Mouse (Mus musculus): ENCODE data around the gene Spsb4.

Gene Spsb4

DNA sequence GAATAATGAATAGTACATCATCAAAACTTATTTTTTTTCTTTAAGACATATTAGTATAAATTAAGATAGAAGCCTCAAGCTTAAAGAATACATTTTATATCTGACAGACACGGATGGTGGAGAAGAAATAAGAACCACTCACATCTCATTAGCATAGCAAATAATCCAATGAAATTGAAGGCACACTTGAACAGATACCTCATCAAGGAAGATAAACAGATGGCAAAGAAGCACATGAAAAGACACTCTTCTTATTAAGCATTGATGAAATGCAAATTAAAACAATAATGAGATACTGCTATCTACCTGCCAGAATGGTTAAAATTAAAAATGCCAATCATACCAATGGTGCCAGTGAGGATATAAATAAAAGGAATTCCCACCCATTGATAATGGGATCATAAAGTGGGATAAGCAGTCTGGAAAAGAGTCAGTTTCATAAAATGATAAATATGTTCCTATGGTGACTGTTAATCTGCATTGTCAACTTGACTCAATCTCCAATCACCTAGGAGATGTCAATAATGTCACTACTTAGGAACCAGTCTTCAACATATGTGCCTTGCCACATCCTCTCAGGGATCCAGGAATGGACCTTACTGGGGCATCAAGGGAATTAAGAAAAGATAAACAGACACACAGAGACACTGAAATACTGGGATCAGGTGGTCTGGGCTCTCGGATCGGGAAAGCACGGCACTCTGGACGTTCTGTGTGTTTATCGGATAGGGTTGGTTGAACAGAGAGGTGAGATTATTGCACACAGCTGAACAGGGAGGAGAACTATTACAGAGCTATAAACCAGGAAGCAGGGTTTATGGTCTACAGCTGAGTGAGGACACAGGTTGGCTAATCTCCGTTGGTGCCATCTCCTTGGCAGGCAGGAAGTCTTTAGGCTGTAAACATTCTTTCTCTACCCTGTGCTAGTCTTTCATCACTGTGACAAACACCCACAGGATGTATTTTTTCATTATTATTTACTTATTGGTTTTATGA, 114.0 kb downstream of the Spsb4 start:
- DNase-seq (ENCODE audit: low read depth, low spot score), result no peak

DNA sequence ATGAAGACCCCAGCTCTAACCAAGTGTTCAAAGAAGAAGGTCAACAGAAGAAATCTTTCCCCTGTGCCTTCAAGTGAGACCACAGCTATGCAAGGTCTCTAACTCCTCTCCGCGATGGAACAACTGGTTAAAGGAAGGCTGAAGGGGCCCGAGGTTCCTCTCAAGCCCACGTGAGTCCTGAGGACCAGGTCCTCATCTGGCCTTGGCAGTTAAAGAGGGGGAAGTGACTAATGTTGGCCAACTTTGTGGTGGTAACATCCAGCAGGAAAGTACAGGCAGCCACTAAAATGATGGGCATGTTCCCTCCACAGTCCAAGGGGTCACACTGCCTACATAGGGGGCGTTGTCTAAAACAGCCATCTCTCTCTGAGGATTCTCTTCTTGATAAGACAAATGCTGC, 118.9 kb downstream of the Spsb4 start:
- DNase-seq (ENCODE audit: low read depth, low spot score), result no peak

DNA sequence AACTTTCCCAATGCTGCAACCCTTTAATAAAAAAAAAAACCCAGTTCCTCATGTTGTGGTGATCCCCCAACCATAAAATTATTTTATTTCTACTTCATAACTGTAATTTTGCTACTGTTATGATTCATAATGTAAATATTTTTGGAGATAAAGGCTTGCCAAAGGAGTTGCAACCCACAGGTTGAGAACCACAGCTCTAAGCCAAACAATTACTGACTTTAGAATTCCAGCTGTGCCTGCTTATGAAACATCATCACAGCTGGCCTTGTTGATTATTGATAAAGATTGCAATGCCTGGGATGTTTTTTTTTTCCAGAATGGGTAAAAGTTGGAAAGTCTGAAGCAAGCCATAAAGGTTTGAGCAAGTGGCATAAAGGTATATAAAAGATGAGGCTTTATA, 119.6 kb downstream of the Spsb4 start:
- no peak for DNase-seq (ENCODE audit: low read depth, low spot score)

DNA sequence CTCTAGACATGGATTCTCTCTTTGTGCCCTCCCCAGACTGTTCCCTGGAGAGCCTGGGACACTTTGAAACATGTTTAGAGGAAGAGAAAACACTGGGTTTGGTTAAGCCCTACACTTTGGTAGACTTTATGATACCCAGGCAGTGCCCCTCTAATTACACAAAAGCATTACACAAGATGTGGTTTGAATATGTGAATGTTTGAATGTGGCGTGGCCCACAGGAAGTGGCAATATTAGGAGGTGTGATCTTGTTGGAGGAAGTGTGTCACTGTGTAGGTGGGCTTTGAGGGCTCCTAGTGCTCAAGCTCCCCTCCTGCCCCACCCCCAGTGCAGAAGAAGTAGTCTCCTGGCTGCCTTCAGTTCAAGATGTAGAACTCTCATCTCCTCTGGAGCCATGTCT, 122.0 kb downstream of the Spsb4 start:
- DNase-seq (ENCODE audit: low read depth, low spot score), result no peak

DNA sequence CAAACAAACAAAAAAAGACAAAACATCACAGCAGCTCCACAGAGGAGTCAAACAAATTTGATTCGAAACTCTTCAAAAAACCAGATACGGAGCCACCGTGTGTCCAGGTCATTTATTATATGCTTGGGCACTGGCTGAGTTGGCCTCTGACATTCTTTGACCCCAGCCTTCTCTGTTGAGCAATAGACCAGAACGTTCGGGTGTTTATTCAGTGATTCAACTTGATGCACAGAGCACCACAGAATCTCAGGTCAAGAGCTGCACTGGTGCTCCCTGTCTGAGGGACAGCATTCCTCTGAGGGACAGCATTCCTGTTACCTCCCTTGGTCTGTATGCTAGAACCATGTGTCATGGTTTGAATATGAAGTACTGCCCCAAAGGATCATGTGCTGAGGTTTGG, 125.1 kb downstream of the Spsb4 start:
- DNase-seq (ENCODE audit: low read depth, low spot score), result no peak
